Mouse (Mus musculus): ENCODE data around the gene Tspan15.

DNA sequence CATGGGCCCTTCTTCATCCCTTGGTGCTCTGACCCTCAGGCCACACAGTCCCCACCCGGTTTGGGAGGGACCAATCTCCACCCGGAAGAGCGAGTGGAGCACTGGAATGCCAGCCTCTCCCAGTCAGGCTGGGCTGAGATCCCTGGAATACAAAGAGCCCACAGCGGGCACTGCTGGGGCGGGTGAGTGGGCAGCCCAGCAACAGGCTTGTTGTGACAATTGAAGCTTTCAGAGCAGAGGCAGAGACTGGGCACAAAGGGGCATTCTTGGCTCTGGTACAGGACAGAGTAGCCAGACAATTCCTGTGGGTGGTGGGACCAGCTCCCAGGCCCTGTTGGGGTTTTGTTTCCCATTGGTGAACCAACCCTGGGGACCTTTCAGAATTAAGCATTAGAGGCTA, 36.6 kb downstream of the Tspan15 start:
- TF ChIP-seq CTCF (IDR thresholded peaks at IDR 0.05; ENCODE audit: low read depth, low read length), result no peak
- no peak for TF ChIP-seq POLR2A (IDR thresholded peaks at IDR 0.05; ENCODE audit: borderline replicate concordance, low read depth, low read length)

Data from bone marrow macrophage, adult 2 months (primary cell).